Mouse (Mus musculus) myocyte (in vitro differentiated cells): ENCODE measurements at regions not wholly inside any gene's neighbourhood (a gene's known extent, or its start where the extent isn't known, plus 50 kb on each side); places are given as distances from the start of the nearest gene placed in this dataset.

Experiments
- H3K27me3 ChIP-seq: one replicate; pipeline ENCODE4 v1.6.1; 2011; ENCODE audit not compliant: control insufficient read depth, insufficient read depth, insufficient read length
- H3K36me3 ChIP-seq: one replicate; pipeline ENCODE4 v1.6.1; 2011; ENCODE audit not compliant: control insufficient read depth, insufficient read depth
- H3K4me2 ChIP-seq: one replicate; pipeline ENCODE4 v1.6.1; 2011; ENCODE audit warnings: low read depth, control low read depth
- H3K4me3 ChIP-seq: one replicate; pipeline ENCODE4 v1.5.1; 2011; ENCODE audit warnings: mild to moderate bottlenecking, control low read depth, moderate library complexity
- H3K79me2 ChIP-seq: one replicate; pipeline ENCODE4 v1.6.1; 2011; ENCODE audit not compliant: control insufficient read depth, insufficient read depth
- H3ac ChIP-seq: one replicate; pipeline ENCODE4 v1.6.1; 2011; ENCODE audit not compliant: control insufficient read depth, insufficient read length
- CEBPB ChIP-seq: IDR thresholded peaks from 2 replicates; pipeline ENCODE4 v1.6.1; 2011; ENCODE audit warnings: mild to moderate bottlenecking, moderate library complexity; ENCODE audit not compliant: poor library complexity, insufficient read depth, severe bottlenecking
- E2F4 ChIP-seq: IDR thresholded peaks from one replicate; pipeline ENCODE4 v1.6.1; 2011; ENCODE audit warnings: mild to moderate bottlenecking, control low read depth, moderate library complexity; ENCODE audit not compliant: insufficient read depth
- MAX ChIP-seq: IDR thresholded peaks from one replicate; pipeline ENCODE4 v1.6.1; 2011; ENCODE audit warnings: low read depth, mild to moderate bottlenecking, control low read depth
- MYOD1 ChIP-seq, 3 experiments: IDR thresholded peaks; one replicate each; pipeline ENCODE4 v1.6.1; 2011; ENCODE audit warnings: control low read depth in 2 of 3, low read depth in 2 of 3, mild to moderate bottlenecking in 2 of 3, moderate library complexity in 1 of 3; ENCODE audit not compliant: insufficient read length in 2 of 3, control insufficient read depth in 1 of 3
- MYOG ChIP-seq, 3 experiments: IDR thresholded peaks; one replicate each; pipeline ENCODE4 v1.6.1; 2011; ENCODE audit warnings: control low read depth in 2 of 3, low read depth in 2 of 3, mild to moderate bottlenecking in 2 of 3; ENCODE audit not compliant: insufficient read length in 2 of 3, control insufficient read depth in 1 of 3, insufficient read depth in 1 of 3
- POLR2A ChIP-seq: IDR thresholded peaks from one replicate; pipeline ENCODE4 v1.6.1; 2011; ENCODE audit warnings: low read depth, mild to moderate bottlenecking, control low read depth, moderate library complexity; ENCODE audit not compliant: insufficient read length
- POLR2AphosphoS2 ChIP-seq: IDR thresholded peaks from one replicate; pipeline ENCODE4 v1.6.1; 2011; ENCODE audit warnings: low read depth, control low read depth; ENCODE audit not compliant: insufficient read length
- REST ChIP-seq: IDR thresholded peaks from one replicate; pipeline ENCODE4 v1.6.1; 2011; ENCODE audit warnings: mild to moderate bottlenecking, control low read depth, moderate library complexity; ENCODE audit not compliant: insufficient read depth, insufficient read length
- SRF ChIP-seq: IDR thresholded peaks from one replicate; pipeline ENCODE4 v1.6.1; 2011; ENCODE audit warnings: low read depth; ENCODE audit not compliant: control insufficient read depth, insufficient read length
- TCF12 ChIP-seq: IDR thresholded peaks from one replicate; pipeline ENCODE4 v1.6.1; 2011; ENCODE audit warnings: mild to moderate bottlenecking, control low read depth; ENCODE audit not compliant: poor library complexity, insufficient read depth, severe bottlenecking
- TCF3 ChIP-seq: IDR thresholded peaks from one replicate; pipeline ENCODE4 v1.6.1; 2011; ENCODE audit warnings: low read depth, control low read depth; ENCODE audit not compliant: insufficient read length
- USF1 ChIP-seq: IDR thresholded peaks from one replicate; pipeline ENCODE4 v1.6.1; 2011; ENCODE audit warnings: low read depth, mild to moderate bottlenecking, control low read depth, moderate library complexity

DNA sequence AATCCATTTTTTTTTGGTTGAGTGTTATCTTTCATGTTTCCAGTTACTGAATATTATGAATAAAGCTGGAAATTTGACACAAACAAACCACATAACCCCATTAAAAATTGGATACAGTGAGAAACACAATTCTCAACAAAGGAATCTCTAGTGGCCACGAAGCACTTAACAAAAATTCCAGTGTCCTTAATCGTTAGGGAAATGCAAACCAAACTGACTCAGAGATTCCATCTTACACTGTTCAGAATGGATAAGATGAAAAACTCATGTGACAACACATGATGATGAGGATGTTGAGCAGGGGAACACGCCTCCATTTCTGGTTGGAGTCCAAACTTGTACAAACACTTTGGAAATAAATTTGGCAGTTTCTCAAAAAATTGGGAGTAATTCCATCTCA, 57.3 kb downstream of the Tktl2 start:
- Histone ChIP-seq H3ac (no peak overlapping the region), H3K79me2 (no peaks in the 10 kb centered on the region), H3K36me3 (no peaks in the 10 kb centered on the region), H3K4me3 (no peak overlapping the region), H3K4me2 (no peak overlapping the region), H3K27me3 (no peaks in the 10 kb centered on the region)
- TF ChIP-seq SRF (no peak), MAX (no peak), CEBPB (no peak), TCF12 (no peak), USF1 (no peak), MYOG (IDR thresholded peaks at IDR 0.05; ENCODE audit: control insufficient read depth in 1 of 3, insufficient read depth in 1 of 3, insufficient read length in 2 of 3, low read depth in 2 of 3) (no peak)

DNA sequence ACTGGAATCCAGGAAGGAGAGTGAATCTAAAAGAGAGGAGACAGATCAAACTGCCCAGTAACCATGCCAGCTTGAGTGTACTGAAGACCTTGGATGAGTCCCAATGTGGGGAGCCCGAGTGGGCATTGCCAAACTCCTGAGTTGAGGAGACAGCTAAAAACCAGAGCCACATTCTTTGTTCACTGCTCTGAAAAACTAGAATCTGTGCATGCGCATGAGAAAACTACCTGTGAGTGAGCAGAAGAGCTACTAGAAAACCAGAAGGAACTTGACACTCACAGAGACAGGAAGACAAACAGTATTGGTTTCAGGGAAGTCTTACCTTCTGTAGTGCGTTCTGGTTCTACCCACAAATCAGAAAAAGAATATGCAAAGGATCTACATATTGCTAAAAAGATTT, 74.6 kb downstream of the Tktl2 start:
- Histone ChIP-seq H3K4me3 (peak overlapping the region; percentile 6), H3K36me3 (no peaks in the 10 kb centered on the region), H3K4me2 (peak overlapping the region; percentile 84), H3K79me2 (no peaks in the 10 kb centered on the region), H3ac (no peak overlapping the region), H3K27me3 (no peaks in the 10 kb centered on the region)
- TF ChIP-seq CEBPB (no peak), MYOD1 (IDR thresholded peaks at IDR 0.05; ENCODE audit: control insufficient read depth in 1 of 3, insufficient read length in 2 of 3, low read depth in 2 of 3) (no peak), POLR2A (no peak)

DNA sequence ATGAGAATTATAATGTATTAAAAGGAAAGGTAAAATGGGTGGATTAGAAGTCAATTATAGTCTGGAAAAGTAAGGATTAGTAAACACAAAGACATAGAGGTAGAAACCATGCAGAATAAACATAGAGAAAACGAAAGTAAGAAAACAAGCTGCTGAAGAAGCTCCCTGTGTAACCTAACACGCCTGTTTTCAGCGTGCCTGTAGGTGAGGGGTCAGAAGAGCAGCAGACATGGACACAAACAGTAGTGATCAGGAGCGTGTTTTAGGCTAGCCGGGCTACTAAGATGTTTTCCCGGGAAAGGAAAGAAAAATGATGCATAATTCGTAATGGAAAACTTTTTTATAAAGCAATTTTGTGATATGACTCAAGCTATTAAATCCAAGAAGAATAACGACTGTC, 75.3 kb downstream of the Tktl2 start:
- Histone ChIP-seq H3K27me3 (no peaks in the 10 kb centered on the region), H3ac (no peak overlapping the region), H3K79me2 (no peaks in the 10 kb centered on the region), H3K4me3 (peak overlapping the region; percentile 6), H3K36me3 (no peaks in the 10 kb centered on the region), H3K4me2 (peak overlapping the region; percentile 84)
- TF ChIP-seq MAX: no peak
- no peak for TF ChIP-seq POLR2A
- no peak for TF ChIP-seq E2F4
- TF ChIP-seq POLR2AphosphoS2: no peak
- TF ChIP-seq CEBPB: no peak
- no peak for TF ChIP-seq REST
- TF ChIP-seq TCF12: no peak
- no peak for TF ChIP-seq USF1
- TF ChIP-seq TCF3: no peak
- TF ChIP-seq MYOD1 (IDR thresholded peaks at IDR 0.05; ENCODE audit: control insufficient read depth in 1 of 3, insufficient read length in 2 of 3, low read depth in 2 of 3): no peak
- TF ChIP-seq MYOG (IDR thresholded peaks at IDR 0.05; ENCODE audit: control insufficient read depth in 1 of 3, insufficient read depth in 1 of 3, insufficient read length in 2 of 3, low read depth in 2 of 3): no peak
- TF ChIP-seq SRF: no peak

DNA sequence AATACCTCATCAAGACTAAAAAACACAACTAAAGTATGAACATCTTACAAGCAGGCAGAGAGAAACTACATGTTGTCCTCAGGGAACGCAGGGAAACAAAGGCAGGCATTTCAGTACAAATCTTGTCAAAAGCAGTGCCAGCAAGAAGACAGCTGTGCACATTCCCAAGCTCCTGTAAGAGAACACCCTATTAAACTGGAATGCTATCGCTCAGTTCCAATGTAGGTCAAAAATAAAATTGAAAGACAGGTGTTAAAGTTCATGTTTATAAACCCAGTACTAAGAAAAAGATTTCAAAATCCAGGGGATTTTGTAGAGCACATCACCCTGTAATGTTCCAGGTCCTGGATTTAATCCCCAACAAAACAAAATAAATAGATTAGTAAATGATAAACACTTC, 75.7 kb downstream of the Tktl2 start:
- Histone ChIP-seq H3K36me3 (no peaks in the 10 kb centered on the region), H3K4me3 (peak overlapping the region; percentile 6), H3K27me3 (no peaks in the 10 kb centered on the region), H3K4me2 (peak overlapping the region; percentile 84), H3K79me2 (no peaks in the 10 kb centered on the region), H3ac (no peak overlapping the region)
- TF ChIP-seq TCF12 (no peak), TCF3 (no peak), MYOD1 (IDR thresholded peaks at IDR 0.05; ENCODE audit: control insufficient read depth in 1 of 3, insufficient read length in 2 of 3, low read depth in 2 of 3) (no peak), MAX (no peak), REST (no peak), MYOG (IDR thresholded peaks at IDR 0.05; ENCODE audit: control insufficient read depth in 1 of 3, insufficient read depth in 1 of 3, insufficient read length in 2 of 3, low read depth in 2 of 3) (no peak), SRF (no peak), E2F4 (no peak), CEBPB (no peak), POLR2A (no peak), POLR2AphosphoS2 (no peak)

DNA sequence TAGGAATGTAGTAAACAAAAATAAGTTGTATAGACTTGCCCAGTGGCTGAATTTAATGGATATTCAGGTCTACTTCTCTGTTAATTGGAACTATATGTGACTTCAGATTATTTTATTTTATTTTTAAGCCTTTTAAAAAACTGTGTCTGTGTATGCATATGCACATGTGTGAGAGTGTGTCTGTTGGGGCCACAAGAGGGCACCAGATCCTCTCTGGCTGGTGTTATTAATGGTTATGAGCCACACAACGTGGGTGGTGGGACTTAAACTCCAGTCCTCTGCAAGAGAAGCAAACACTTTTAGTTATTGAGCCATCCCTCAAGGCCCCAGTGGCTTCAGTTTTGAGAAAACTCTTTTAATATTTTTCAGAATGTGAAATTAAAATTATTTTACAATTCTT, 77.9 kb downstream of the Tktl2 start:
- Histone ChIP-seq H3K27me3 (no peaks in the 10 kb centered on the region), H3K36me3 (no peaks in the 10 kb centered on the region), H3K4me2 (no peak overlapping the region), H3K4me3 (no peak overlapping the region), H3ac (no peak overlapping the region), H3K79me2 (no peaks in the 10 kb centered on the region)
- TF ChIP-seq MAX (no peak), TCF12 (no peak), MYOG (IDR thresholded peaks at IDR 0.05; ENCODE audit: control insufficient read depth in 1 of 3, insufficient read depth in 1 of 3, insufficient read length in 2 of 3, low read depth in 2 of 3) (no peak), MYOD1 (IDR thresholded peaks at IDR 0.05; ENCODE audit: control insufficient read depth in 1 of 3, insufficient read length in 2 of 3, low read depth in 2 of 3) (no peak), SRF (no peak), POLR2A (no peak), TCF3 (no peak), POLR2AphosphoS2 (no peak), REST (no peak), USF1 (no peak), CEBPB (no peak), E2F4 (no peak)
